Mouse (Mus musculus) heart, adult 9 months (tissue): Measurements from ENCODE around the gene Phactr4.
A peak's percentile ranks its signal among the peaks of the same experiment; 100 is the strongest.

Experiments
- DNase-seq, 2 experiments: peaks; one replicate each; pipeline ENCODE4 v3.0.0; 2022; ENCODE audit warnings: low spot score in 2 of 2

Gene Phactr4

DNA sequence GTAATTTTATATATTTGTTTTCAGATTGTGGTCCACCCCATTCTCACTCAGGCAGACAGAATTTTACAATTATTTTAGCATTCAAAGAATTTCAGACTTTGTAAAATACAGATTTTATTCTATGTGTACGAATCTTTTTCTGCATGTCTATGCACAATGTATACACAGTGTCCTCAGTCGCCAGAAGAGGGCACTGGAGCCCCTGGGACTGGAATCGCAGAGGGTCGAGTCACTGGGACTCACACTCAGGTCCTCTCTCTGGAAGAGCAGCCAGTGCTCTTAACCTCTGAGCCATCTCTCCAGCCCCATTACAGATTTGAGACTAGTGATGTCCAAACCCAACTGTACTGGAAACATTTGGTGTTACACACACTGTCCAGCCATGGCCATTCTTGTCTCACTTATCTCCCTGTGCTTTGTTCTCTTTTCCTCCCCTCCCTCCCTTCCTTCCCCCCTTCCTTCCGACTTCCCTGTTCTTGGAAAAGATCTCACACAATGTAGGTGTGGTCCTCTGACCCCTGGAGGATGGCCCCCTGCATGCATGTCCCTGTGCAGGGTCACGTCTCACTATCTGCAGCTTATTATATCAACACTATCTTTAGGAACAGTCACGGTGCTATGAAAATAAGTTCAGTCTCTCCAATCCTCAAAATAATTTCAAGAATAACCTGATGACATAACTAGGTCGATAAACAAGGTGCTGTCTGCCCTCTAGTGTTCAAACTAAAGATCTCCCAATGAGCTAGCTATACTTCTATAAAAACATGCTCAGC lies 10.8 kb downstream of the Phactr4 start:
- DNase-seq: peak; percentile 50 to 63

GRCm38 (mm10) chr4:132409587-132410229 lies 12.6 kb downstream of the Phactr4 start:
- DNase-seq: no peak

DNA sequence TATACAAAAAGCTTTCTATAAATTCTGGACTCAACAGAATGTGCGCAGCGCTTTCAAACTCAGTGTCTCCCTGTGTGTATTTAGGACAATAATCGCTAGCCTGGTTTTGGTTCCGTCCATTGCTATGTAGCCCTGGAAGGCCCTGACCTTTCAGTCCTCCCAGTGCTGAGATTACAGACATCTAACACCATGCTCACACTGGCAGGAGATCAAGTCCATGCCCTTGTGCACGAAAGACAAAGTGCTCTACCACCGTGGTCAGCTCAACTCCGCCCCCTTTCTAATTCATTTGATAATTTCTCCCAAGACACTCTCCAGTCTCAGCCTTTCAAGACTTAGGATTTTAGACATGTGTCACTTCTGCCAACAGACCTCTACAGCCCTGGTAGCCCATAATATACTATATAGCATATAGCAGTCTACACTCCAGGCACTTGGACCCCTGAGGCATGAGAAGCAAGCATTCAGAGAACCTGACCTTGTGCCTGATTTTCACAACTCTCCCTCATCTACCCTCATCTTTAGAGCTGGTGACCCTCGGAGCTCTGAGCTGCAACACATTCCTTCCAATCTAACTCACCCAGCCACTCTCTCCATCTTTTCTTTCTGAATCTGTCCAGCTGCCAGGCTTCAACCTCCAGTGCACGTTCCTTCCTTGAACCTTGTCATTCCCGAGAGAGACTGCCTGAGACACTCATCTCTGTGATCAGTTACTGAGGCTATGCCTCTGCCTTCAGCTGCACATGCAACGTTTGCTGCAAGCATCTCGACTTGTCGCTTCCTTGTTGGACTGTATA lies 15.7 kb downstream of the Phactr4 start:
- no peak for DNase-seq

DNA sequence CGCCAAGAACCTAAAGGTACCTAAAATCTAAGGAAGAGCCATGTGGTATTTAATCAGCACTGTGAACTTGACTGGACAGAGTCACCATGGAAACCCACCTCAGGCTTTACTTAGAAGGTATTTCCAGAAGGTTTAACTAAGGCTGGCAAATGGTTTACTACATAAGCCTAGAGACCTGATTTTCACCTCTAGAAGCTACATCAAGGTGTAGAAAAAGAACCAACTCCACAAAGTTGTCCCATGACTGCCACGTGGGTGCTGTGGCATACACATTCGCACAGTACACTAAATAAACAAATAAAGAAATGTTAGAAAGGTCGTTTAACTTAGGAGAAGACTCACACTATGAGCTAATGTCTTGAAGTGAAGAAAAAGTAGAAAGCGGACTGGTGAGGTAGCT lies 17.7 kb downstream of the Phactr4 start:
- no peak for DNase-seq

GRCm38 (mm10) chr4:132403063-132403660 lies 19.1 kb downstream of the Phactr4 start:
- DNase-seq: no peak

DNA sequence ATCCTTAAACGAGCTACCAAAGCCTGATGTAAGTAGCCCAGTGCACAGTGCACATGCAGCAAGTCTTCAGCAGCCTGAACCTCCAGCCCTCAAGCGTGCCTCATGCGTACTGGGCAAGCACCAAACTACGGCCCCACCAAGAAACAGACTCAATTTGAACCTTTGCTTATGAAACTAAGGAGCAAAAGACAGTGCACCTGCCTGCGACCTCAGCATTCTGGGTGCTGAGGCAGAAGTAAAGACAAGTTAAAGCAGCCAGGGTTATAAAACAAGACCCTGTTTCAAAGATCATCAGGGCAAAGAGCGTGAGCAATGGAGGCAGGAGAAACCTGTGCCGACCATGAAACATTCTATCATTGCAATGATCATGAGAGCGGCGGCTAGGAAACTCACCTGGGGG lies 21.3 kb downstream of the Phactr4 start:
- no peak for DNase-seq

DNA sequence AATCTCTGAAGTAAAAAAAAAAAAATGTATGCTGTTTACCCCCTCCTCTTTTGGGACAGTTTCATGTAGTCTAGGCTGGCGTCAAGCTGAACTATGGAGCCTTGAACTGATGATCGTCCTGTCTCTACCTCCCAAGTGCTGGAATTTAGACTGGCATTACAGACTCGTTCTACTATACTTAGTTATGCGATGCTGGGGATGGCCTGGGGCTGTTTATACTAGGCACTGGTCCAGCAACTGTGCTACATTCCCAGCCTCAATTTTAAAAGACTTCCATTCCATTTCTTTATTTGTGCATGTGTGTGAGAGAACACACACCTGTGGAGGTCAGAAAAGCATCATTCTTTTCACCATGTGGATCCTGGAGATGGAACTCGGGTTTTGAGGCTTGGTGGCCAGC lies 23.4 kb downstream of the Phactr4 start:
- DNase-seq: no peak

DNA sequence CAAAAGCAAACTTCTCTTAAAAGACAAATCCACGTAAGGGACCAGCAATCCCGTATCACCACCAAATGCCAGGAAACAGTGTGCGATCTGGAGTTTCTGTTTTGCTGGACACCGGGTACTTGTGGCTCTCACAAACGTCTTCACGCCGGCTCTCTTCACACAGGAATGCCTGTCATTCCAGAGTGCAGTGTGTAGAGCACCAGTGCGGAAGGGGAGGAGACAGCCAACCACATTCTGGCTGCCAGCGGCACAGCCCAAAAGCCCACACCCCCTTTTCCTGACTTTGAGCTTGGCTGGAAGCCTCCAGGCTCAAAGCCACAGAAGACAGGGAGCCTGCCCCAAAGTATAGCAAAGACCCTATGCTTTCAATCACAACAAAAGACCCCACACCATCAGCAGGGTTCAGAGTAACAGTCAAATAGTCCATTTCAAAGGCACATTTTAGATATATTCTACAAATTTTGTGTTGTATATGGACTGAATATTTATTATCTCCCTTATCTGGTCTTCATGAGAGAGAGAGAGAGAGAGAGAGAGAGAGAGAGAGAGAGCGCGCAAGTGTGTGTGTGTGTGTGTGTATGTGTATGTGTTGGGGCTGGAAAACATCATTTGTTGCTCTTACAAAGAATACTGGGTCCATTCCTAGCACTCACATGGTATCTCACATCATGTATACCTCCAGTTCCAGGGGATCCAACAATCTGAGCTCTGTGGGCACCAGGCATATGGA lies 24.1 kb downstream of the Phactr4 start:
- DNase-seq: peak; percentile 89 to 90

DNA sequence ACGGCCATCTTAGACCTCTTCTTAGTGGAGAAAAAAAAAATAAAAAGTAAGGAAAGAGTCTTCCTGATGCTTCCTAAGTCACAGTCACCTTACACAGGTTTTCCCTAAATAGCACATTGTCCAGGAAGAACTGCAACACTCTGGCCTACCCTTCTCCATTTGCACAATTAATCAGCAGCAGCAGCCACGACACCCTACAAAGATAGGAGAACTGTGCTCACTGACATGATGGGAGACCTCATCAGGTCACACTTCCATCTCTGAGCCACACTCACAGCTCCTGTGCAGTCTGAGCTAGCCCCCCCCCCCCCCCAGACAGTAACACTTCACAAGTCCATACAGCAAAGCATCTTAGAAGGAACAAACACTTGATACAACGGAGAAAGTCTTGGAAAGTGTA lies 25.2 kb downstream of the Phactr4 start:
- no peak for DNase-seq

DNA sequence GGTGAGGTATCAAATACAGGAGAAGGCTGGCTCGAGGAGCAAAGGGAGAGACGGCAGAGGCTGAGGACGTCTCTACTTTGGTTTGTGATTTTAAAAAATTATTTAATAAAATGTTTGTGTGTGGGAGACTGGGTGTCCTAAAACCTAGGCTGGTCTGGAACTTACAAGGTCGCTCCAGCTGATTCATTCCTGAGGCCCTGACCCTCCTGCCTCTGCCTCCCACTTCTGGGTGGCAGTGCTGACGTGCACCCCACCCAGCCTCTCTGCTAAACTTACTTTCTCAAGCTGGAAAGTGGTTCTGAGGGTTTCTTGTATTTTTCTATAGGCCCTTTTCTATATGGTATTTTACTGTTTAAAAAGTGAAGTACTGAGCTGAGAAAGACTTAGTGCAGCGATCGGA lies 26.0 kb downstream of the Phactr4 start:
- DNase-seq: no peak

- no peak for DNase-seq
Measured at GRCm38 (mm10) chr4:132391063-132391740, 31.1 kb downstream of the Phactr4 start.

GRCm38 (mm10) chr4:132389302-132389701 lies 33.0 kb downstream of the Phactr4 start:
- no peak for DNase-seq

DNA sequence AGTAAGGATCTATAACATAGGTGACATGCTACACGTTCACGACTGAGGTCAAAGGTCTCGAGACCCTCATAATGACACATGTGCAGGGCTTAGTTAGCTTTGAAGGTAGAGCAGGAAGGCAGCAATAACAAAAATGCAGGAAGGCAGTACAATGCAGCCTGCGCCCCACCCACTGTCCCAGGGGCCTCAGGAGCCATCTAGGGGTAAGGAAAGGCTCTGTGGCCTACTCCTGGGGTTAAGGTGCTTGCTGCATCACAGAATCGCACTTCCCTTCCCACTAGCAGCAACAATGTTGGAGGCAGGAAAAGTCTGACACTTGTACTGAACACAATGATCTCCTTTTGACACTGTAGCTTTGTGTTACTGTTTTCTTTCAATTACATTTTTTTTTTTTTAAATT lies 34.7 kb downstream of the Phactr4 start:
- peak; percentile 49 to 69 for DNase-seq

GRCm38 (mm10) chr4:132386846-132387245 lies 35.4 kb downstream of the Phactr4 start:
- peak; percentile 21 to 50 for DNase-seq

GRCm38 (mm10) chr4:132385771-132386410 lies 36.4 kb downstream of the Phactr4 start:
- peak; percentile 44 to 72 for DNase-seq

DNA sequence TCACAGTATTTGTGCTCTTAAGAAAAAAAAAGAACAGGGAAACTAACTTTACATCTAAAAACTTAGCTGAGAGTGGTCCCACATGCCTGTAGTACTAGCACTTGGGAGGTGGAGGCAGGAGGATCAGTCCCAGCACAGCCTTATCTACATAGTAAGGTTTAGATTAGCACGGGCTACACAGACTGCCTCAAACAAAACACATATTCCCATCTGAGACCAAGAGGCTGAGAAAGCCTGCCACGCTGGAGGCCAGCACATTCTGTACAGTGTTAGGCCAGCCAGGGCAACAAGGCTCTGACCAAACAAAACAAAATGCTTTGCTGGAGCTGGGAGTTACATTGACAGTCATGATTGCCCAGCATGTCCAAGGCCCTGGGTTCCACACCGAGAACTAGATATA lies 38.8 kb downstream of the Phactr4 start:
- DNase-seq: no peak

- no peak for DNase-seq
Measured at GRCm38 (mm10) chr4:132382296-132382695, 40.0 kb downstream of the Phactr4 start.

DNA sequence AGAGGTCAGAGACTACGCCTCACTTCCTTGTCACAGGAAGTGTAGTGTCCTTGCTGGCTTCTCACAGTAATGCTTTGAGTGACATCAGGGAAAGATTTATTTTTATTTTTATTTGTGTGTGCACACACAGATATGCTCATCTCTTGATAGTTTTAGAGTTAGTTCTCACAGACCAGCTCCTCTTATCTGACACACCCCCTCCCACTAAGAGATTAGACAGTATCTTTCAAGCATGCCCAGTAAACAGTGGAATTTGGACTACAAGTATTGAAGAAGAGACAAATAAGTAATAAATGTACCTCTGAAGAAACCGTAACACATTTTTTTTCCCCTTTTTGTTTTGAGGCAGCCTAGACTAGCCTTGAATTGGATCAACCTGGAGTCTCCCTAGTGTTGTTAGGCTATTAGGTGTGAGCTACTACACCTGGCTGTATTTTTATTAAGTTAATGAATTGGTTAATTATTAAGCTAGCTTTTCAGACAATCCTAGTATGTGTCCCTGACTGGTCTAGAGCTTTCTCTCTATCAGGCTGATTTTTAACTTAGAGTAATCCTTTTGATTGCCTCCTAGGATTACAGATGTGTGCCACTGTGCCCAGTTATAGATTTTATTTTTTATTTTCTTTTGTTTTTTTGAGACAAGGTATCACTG lies 41.2 kb downstream of the Phactr4 start:
- no peak for DNase-seq

DNA sequence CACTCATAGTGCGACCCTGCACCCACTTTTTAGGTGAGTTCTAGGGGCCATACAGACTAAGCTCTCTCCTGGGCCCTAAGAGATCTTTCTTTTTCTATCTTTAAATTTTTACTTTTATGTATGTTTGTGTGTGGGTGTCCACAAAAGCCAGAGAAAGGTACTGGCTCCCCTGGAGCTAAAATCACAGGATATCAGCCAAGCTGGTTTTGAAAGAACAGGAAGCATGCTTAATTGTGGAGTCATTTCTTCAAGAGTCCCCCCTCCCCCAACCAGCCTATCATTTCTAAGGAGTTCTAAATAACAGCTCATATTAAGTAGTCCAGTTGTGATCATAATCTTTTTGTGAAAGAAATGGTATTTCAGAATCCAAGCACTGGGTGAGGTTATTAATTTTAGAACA lies 48.5 kb downstream of the Phactr4 start:
- no peak for DNase-seq
